Mouse (Mus musculus) hindbrain, postnatal 0 days (tissue): ENCODE results near the gene Tbc1d16. TPM values are rescaled to one million over a fixed set of nuclear protein-coding genes. Genes with fewer than 3 reads are reported as not detected.
A peak's percentile ranks its signal among the peaks of the same experiment; 100 is the strongest.

Source experiments
- ATAC-seq: fragments of 200-750 bp; cut with Nextera tagmentation; 2 replicates; pipeline ENCODE4 v1.8.0; 2017; ENCODE audit warnings: mild to moderate bottlenecking, moderate TSS enrichment, moderate library complexity
- DNase-seq: peaks from one replicate; pipeline ENCODE4 v3.0.0-alpha.2; 2015; ENCODE audit warnings: low spot score
- H3K27ac ChIP-seq: fragments of 300-500 bp; sonication (generic); 2 replicates; pipeline ENCODE4 v1.5.1; 2014; ENCODE audit warnings: mild to moderate bottlenecking
- H3K27me3 ChIP-seq: fragments of 300-500 bp; sonication (generic); 2 replicates; pipeline ENCODE4 v1.6.1; 2014; ENCODE audit warnings: low read length, mixed read lengths; ENCODE audit not compliant: insufficient read depth
- H3K36me3 ChIP-seq: fragments of 300-500 bp; sonication (generic); 2 replicates; pipeline ENCODE4 v1.6.1; 2014; ENCODE audit warnings: low read length, mixed read lengths; ENCODE audit not compliant: insufficient read depth
- H3K4me1 ChIP-seq: fragments of 300-500 bp; sonication (generic); 2 replicates; pipeline ENCODE4 v1.6.1; 2014; ENCODE audit warnings: antibody characterized with exemption, low read length, mixed read lengths; ENCODE audit not compliant: insufficient read depth
- H3K4me2 ChIP-seq: fragments of 300-500 bp; sonication (generic); 2 replicates; pipeline ENCODE4 v1.6.1; 2014; ENCODE audit warnings: low read depth, mild to moderate bottlenecking, low read length, moderate library complexity, mixed read lengths
- H3K4me3 ChIP-seq: fragments of 300-500 bp; sonication (generic); 2 replicates; pipeline ENCODE4 v1.5.1; 2014; ENCODE audit warnings: low read length
- H3K9ac ChIP-seq: fragments of 300-500 bp; sonication (generic); replicated peaks from 2 replicates; pipeline ENCODE4 v1.6.1; 2014; ENCODE audit warnings: mild to moderate bottlenecking, low read length, moderate library complexity, mixed read lengths
- H3K9me3 ChIP-seq: fragments of 300-500 bp; sonication (generic); 2 replicates; pipeline ENCODE4 v1.6.1; 2016; ENCODE audit warnings: low read length, mixed read lengths
- CTCF ChIP-seq: IDR thresholded peaks from 2 replicates; pipeline ENCODE4 v1.5.1; 2016; ENCODE audit warnings: antibody characterized with exemption, control low read depth, low read depth
- WGBS: fragments of 180-500 bp; shearing (Covaris S2); extraction: QIAGEN DNeasy Blood & Tissue Kit; methylation state at CpG from one replicate; pipeline ENCODE4 v1.1.7; 2014; 5-methylcytosine and 5-hydroxymethylcytosine counted together
- polyA plus RNA-seq: library from polyadenylated mRNA; unstranded; fragments of >200 nt; fragmentation: Nextera tagmentation; extraction: Ambion mirVana; gene quantifications from 2 replicates; pipeline ENCODE4 v1.2.1, GENCODE M21; 2015
- total RNA-seq: library from RNA; depleted of rRNA; stranded (reverse); fragments of >200 nt; gene quantifications from 2 replicates; pipeline ENCODE4 v1.2.3, GENCODE M21; 2014

Tbc1d16 gene
- total and polyA plus RNA-seq, 2 experiments from 2014 or later, result 42.1 to 161 TPM

GRCm38 (mm10) chr11:119130081-119130765 is 98.1 kb downstream of the Tbc1d16 start:
- DNase-seq, result peak; percentile 39
- Histone ChIP-seq H3K9me3 (no peaks in the 10 kb centered on the region), H3K36me3 (no peaks in the 10 kb centered on the region), H3K27me3 (no peaks in the 10 kb centered on the region), H3K4me1 (peaks cover 27% of the 10 kb centered on the region), H3K4me3 (peak overlapping the region; percentile 4; the same call in 1 of the 2 replicates), H3K4me2 (peak overlapping the region; percentile 47), H3K9ac (no peak overlapping the region), H3K27ac (no peak overlapping the region)
- TF ChIP-seq CTCF, result no peak
- WGBS, result 14% methylated on average over 23 of the region's 24 CpGs
- ATAC-seq, result no peak

- no peaks in the 10 kb centered on the region for H3K27me3 ChIP-seq
- H3K4me2 ChIP-seq, result peak overlapping the region; percentile 47
- no peaks in the 10 kb centered on the region for H3K36me3 ChIP-seq
- H3K27ac ChIP-seq, result no peak overlapping the region
- peaks cover 20% of the 10 kb centered on the region for H3K4me1 ChIP-seq
- 53% methylated on average over 18 of the region's 18 CpGs for WGBS
- ATAC-seq (no peak), DNase-seq (no peak)
- no peaks in the 10 kb centered on the region for H3K9me3 ChIP-seq
- no peak for TF ChIP-seq CTCF
- H3K4me3 ChIP-seq, result peak overlapping the region; percentile 4; the same call in 1 of the 2 replicates
- H3K9ac ChIP-seq, result no peak overlapping the region
Measured at GRCm38 (mm10) chr11:119129281-119130058, 98.8 kb downstream of the Tbc1d16 start.

GRCm38 (mm10) chr11:119128668-119129280 is 99.5 kb downstream of the Tbc1d16 start:
- 35% methylated on average over 11 of the region's 11 CpGs for WGBS
- no peak for TF ChIP-seq CTCF
- no peak overlapping the region for H3K9ac ChIP-seq
- peaks cover 20% of the 10 kb centered on the region for H3K4me1 ChIP-seq
- no peak overlapping the region for H3K4me2 ChIP-seq
- no peaks in the 10 kb centered on the region for H3K9me3 ChIP-seq
- H3K27me3 ChIP-seq, result no peaks in the 10 kb centered on the region
- no peaks in the 10 kb centered on the region for H3K36me3 ChIP-seq
- no peak for DNase-seq
- no peak overlapping the region for H3K4me3 ChIP-seq
- H3K27ac ChIP-seq, result no peak overlapping the region
- no peak for ATAC-seq

GRCm38 (mm10) chr11:119127686-119128473 is 100.4 kb downstream of the Tbc1d16 start:
- no peak overlapping the region for H3K27ac ChIP-seq
- ATAC-seq (no peak), DNase-seq (no peak)
- H3K4me2 ChIP-seq, result no peak overlapping the region
- H3K9ac ChIP-seq, result no peak overlapping the region
- WGBS, result 50% methylated on average over 9 of the region's 9 CpGs
- no peaks in the 10 kb centered on the region for H3K9me3 ChIP-seq
- H3K36me3 ChIP-seq, result no peaks in the 10 kb centered on the region
- H3K4me3 ChIP-seq, result no peak overlapping the region
- no peaks in the 10 kb centered on the region for H3K27me3 ChIP-seq
- TF ChIP-seq CTCF, result no peak
- peaks cover 17% of the 10 kb centered on the region for H3K4me1 ChIP-seq

GRCm38 (mm10) chr11:119127147-119127546 is 101.2 kb downstream of the Tbc1d16 start:
- no peak for ATAC-seq
- H3K9ac ChIP-seq, result no peak overlapping the region
- no peaks in the 10 kb centered on the region for H3K27me3 ChIP-seq
- H3K4me3 ChIP-seq, result no peak overlapping the region
- WGBS, result 9% methylated on average over 12 of the region's 12 CpGs
- H3K27ac ChIP-seq, result peak overlapping the region; percentile 34
- peaks cover 17% of the 10 kb centered on the region for H3K4me1 ChIP-seq
- no peaks in the 10 kb centered on the region for H3K9me3 ChIP-seq
- TF ChIP-seq CTCF, result no peak
- H3K36me3 ChIP-seq, result no peaks in the 10 kb centered on the region
- DNase-seq, result peak; percentile 60
- H3K4me2 ChIP-seq, result 0 out of 2 replicates have a peak overlapping the region, but pooled peaks have one; percentile 5
